Mouse (Mus musculus) neural tube, embryonic 10.5 days (tissue): ENCODE measurements at regions not wholly inside any gene's neighbourhood (a gene's known extent, or its start where the extent isn't known, plus 50 kb on each side); places are given as distances from the start of the nearest gene placed in this dataset.

Experiments
- DNase-seq: peaks from one replicate; pipeline ENCODE4 v3.0.0-alpha.2; 2017; ENCODE audit warnings: low spot score; ENCODE audit errors: extremely low spot score

DNA sequence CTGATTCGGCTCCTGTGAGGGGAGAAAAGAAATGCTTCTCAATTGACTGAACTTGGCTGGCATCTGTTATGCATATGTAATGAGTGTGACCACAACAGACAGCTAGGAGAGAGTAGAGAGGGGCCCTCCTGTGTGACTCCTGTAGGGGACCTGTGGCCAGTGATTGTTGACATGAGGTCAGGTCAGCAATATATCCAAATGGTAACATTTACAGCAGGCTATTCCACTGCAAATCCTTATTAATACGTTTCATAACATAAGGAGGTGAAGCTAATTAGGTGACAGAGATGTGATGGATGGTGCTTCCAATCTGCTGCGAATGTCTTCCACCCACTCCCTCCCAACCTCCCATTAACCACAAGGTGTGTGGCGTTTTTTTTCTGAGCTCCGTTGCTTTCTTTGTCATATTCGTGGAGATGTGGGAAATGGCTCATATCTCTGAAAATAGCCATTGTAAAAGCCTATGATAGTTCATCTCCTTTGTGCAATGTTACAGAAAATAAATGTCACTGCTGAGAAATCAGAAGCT is 309.5 kb downstream of the Irx1 start:
- no peak for DNase-seq

DNA sequence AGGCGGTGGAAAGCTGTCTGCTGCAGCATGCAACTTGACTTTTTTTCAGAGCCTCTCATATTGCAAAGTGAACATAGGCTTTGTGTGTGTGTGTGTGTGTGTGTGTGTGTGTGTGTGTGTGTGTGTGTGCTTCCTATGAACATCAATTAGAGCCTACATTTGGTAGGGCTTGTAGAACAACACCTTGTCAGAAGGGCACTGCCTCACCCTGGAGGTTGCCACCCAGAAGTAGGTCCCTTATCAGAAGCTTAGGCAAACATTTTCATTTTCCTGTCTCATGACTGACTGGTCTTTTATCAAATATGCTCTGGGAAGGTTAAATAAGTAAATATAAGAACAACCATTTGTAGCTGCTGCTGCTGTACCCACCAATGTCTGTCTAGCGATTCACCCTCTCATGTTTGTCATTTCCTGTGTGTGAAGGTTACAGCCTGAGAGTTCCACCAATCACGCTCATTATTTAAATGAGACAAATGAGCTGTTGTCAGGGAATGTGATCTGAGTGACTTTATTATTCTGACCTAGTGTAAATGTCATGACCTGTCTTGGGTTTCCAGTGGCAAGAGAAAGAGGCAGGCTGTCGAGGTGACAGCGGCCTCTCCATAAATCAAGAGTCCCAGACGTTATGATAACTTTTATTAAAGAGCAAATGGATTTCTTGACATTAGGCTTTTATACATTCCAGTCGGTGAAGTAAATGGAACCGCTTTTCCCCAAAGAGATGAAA is 310.1 kb downstream of the Irx1 start:
- no peak for DNase-seq

DNA sequence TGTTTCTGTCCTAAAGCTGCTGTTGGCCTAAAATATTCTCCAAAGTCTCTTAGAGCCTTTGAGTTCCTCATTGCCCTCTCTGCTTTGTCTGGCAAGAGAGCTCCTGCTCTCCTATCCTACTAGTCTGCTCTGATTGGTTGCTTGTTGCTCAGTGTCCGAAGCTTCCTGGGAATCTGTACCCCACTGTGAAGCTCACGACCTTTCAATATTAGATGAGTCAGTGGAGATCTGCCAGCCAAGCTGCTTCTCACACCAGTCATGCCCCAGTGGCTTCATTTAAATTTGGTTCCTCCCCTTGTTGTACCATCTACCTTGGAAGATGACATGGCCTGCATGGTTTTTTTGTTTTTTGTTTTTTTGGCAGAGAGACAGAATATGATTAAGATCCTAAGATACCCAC is 313.6 kb downstream of the Irx1 start:
- DNase-seq = no peak

DNA sequence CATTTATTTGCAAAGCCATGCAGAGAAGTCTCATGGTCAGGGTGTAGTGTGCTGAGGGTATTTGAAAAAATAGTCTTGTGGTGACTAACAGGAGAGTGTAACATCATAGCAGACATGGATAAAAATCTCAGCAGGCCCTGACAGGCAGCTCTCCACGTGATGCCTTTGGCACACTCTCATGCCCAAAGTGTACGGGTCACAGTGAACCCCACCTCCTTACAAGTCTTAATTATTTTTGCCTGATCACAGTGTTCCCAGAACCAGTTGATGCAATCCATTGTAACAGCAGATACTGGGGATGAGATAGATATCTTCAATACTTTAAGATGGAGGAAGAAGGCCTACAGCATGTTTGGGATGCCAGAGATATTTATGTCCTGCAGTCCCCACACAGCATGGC is 314.5 kb downstream of the Irx1 start:
- no peak for DNase-seq

DNA sequence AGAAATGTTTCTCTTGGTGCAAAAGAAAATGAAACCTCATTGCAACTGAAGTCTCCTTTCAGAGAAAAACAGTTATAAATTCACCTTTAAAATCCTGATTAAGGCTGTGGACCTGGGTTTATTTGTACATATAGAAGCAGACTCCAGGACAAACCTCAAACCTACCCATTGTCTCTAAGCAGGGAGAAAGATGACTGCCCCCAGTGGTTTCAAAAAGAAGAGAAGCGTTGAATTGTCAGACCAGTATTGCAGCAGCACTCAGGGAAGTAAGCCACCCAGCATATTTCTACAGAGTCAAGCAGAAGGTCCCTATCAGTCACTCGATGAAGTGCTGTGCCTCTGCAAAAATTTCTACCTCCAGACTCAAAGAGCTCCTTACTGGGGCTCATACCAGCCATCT is 332.1 kb downstream of the Irx1 start:
- no peak for DNase-seq

DNA sequence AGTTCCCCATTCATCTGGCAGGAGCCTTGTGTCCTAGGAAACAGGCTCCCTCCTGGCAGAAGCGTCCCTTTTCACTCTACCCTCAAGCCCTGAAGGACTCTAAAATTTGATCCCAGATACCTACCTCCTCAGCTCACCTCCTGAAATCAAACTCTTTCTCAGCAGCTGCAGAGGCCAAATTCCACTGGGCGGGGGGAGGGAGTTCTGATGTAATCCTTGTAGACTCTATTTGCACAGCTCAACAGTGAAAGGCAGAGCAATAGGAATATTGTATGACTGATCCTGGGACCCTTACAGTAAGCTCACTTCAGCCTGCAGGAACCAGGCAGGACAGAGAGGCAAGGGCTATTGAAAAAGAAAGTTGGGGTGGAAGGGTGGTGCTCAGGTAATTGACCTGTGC is 346.3 kb downstream of the Irx1 start:
- DNase-seq = no peak

DNA sequence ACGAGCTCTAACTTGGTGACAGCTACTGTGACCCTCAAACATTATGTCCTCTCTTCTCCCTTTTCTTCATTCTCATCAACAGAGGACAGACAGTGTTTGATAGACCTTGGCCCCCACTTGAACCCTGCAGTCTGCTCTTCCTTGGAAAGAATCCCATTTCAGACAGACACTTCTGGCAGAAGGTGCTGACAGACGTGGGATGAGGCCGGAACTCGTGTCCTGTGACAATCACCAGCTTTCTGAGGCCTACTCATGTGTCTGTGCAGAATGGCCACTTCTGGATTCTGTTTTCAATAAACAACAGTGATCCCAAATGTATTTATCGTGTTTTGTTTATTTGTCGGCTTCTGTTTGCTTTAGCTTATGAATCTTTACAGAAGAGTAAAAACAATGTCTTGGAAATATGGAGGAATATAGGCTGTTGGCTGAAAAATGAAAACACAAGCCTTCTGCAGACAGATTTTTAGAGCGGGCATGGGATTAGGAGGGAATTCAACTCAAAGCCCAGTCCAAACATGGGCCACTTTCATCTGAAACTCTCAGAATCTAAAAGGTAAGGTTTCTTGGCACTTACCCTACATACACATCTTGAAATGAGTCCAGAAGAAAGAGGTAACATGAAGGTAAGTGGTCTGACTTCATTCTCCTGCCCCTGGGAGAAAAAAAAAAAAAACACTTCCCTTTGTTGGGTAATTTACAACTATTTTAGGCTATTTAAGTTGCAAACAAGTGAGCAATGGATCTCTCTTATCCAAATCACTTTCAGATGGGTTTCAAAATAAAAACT is 350.9 kb downstream of the Irx1 start:
- no peak for DNase-seq

DNA sequence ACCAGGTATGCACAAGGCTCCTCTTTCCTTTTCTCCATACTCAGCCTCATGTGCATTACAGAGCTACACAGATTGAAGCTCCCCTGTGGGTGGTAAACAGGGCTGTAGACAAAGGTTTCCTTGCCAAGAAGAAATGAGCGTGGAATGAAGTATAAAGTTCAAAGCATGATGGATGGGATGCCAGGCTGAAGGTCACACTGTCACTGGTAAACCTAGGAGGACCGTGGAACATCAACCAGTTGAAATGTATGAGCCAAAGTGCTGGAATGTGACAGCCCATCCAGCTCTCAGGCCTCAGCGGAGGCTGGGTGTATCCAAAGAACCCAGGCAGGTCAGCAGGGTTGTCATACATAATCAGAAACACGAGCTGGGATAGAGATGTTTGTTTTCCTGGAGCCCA is 381.0 kb downstream of the Irx1 start:
- DNase-seq = peak; percentile 22

DNA sequence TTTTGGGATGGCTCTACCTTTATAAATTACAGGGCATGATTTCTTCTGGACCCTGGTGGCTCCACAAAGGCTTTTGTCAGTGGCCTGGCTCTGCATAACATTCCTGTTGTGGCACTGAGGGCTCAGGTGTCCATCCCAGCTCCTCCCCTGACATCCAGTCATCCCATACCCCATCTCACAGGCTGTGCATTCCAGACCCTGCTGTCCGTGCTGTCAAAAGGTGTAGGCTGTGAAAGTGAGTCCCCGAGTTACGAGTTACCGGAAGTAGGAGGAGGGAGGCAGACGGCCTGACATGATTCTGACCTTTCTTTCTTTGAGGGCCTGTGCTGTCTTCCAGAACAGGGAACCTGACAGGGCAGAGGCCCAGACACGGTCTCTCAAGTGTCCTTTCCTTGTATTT is 397.6 kb downstream of the Irx1 start:
- no peak for DNase-seq

DNA sequence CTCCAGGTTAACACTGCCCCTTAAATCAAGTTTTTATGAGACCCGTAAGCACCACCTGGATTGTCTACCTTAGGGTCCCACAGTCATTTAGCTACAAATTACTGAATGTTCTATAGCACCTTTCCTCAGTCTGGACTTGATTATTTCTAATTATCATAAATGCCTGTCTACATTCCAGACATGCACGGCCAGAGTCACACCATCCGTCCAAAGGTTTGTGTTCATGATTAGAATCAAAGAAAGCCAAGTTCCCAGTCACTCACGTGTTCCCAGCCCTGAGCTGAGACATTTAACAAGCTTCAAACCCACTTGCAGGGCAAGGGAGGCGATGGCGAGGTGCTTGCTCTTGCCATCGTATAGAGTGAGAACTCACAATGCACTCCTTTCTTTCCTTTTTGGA is 398.1 kb downstream of the Irx1 start:
- no peak for DNase-seq

DNA sequence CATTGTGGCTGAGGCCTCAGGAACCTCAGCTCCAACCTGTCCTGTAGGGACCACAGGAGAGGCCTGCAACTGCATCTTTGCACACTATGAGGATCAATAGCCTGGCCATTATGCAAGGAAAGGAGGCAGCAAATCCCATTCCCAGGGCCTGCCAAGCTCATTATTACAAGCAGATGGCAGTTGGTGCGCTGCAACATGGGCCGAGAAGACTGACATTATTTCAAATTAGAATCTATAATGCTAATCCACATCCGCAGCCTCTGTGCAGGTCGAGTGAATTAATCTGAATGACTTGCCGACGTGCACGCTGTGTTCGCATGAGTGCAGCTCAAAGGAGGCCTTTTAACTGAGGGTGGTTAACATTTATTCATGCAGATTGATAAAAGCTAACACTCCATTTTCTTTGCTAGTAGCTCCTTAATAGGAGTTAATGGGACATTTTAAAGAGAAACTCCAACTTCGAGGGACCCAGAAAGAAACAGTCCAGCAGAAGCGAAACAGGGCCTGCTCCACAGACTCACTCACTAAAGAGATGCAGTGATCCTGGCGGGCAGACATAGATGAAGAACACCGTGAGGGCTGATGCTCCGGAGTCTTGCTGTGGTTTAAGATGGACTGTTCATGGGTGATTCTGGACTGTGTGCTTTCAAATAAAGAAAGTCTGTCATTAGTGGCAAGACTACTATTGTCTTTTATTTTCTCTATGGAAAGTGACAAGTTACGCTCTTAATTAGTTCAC is 404.9 kb downstream of the Irx1 start:
- no peak for DNase-seq

DNA sequence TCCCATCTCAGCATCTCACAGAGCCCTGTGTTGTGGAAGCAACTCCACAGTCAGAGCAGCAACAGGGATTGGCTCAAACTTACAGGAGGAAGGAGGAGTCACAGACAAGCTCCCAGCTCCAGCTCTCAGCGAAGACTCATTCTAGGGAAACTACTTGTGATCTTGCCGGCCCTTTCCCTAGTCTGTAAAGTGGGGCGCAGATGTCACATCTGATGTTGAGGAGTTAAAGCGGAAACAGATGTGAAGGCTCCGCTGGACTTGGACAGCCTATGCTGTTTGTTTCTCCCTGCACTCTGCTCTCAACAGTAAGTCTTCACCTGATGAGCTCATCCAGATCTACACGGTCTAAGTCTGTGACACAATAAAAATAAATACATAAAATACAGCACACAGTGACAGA is 408.1 kb downstream of the Irx1 start:
- no peak for DNase-seq

DNA sequence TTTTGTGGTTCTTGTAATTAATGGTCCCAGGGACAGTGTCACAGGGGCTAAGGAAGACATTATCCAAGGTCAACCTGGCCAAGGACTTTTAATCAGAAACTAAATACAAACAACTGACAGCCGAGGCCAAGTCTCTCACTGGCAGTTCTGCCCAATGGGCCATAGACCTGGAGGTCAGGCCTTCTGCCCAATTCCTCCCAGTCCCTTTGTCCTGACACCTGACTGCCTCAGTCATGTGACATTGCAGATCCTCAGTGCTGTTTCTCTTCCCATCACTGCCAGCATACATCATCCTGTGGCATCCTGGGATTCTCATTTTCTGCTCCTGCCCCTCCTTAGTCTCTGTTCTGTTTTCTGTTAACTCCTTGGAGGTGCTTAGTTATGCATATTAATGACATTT is 413.4 kb downstream of the Irx1 start:
- no peak for DNase-seq

DNA sequence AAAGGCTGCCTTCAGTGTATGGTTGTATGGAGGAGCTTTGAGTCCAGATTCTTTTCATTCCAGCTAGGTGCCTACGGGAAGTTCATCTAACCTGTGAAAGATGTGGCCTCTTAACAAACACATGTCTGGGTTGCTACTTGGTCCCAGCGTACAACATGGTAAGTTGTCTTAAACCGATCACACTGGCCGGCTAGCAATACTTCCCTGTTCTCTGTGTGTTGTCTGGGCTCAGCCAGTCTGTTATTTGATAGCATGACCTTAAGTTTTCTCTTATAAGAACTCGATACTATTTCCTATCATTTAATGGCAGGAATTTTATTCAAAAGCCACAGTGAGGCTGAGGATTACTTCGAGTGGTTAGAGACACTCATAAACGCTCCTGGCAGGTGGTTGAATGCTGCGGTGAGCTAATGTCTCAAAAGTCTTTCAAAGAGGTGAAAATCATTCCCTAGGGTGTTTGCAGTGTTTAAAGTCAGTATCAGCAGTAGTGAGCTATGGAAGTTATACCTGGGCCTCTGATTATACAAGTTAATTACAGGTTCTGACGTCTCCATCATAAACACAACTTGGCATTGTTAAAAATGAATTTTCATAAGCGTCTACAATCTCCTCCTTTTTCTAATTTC is 414.2 kb downstream of the Irx1 start:
- DNase-seq = no peak

DNA sequence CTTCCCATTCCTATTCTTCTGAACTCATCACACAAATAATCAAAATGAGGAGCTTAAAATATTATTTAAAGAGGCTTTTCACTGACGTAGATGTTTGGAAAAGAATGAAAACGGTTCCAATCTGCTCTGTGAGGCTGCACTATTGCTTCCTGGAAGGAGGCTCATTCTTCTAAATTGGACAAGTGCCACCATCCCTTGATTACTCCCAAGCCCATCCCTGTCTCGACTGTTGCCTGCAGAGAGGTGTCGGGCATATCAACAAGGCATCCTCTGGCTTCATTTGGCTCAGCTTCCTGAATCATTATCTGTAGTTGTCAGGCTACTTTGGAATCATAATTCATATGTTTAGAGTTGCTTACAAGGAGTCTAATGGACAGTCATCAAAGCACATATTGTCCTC is 425.3 kb downstream of the Irx1 start:
- no peak for DNase-seq

DNA sequence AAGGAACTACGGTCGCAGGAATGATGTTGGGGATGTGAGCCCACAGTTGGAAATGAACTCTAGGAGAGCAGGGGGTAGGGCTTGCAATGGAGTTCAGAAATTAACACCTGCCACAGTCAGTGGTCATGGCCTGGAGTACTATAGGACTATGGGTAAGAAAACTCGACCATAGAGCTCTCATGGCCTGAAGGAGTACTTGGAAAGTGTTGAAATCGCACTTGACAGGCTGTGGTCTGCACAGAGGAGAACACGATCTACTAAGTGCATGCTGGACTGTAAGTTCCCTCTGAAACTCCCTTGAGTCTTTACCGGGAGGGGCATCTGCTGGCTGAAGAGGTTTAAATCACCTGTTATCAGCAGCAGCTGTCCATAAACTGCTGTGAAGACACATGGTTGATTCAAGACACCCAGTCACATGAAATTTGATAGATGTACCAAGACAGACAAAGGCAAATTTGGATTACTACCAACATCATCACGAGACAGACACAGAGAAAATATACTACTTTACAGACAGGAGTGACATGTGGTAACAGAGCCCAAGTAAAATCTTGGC is 430.6 kb downstream of the Irx1 start:
- no peak for DNase-seq

DNA sequence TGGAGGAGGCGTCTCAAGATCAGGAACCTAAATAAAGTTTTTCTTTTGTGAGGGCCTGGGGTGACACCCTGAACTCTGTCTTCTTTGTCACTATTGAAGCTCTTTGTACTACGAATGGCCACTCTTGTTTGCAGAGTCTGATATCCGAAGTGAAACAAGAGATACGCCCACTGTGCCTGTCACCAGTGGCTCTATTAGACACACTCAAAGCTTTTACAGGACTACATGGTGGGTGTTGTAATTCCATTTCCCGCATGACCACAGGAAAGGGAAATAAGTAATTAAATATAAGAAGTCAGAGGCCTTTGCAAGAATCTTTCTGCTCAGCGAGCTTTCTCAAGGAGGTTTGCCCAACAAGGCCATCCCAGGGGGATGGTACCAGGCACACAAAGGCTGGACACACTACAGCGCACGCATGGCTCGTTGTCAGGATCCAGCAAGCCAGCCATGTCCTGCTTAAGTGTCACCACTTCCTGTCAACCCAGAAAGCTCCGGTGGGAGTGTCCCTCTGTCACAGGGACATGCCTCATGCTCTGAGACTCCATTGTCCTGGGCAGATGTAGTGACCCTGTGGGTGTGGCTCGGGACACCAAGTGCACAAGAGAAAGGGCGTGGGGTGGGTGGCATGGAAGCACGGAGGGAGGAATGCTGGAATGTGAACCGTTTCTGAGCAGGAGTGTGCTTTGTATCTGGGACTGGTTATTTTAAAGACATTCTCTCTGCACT is 434.0 kb downstream of the Irx1 start:
- DNase-seq = no peak

DNA sequence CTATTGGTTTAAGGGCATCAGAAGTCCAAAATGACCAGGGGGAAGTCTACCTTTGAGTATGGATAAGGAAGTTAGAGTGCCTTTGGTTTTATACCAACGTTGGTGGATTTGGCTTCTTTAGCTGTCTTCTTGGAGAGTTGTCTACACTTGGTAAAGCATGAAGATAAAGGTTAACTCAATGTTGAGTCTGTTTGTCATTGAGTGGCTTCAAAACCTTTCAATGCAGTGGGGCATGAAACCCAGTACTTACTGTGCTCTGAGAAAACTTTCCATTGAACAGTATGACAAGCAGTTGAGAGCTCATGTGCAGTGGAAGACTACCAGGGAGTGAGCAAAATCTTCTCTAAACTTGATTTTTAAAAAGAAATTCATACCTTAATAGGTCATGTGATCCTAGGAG is 445.7 kb downstream of the Irx1 start:
- DNase-seq = no peak

DNA sequence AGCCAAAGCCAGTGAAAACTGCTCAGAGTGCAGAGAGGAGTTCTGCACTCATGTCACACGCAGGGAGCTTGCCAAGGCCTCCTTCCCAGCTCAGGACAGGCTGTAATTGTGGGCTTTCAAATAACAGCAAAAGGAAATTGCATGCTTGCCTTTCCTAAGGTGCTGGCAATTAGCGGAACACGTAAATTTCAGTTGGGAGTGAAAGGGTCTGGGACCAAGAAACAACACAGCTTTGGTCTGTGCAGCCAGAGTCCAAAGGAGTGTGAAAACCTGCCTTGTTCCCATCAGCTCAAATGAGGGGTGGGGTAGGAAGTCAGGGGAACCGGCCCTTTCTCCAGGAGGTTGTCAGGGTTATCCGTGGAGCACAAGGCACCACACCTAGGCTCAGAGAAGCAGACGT is 450.3 kb downstream of the Irx1 start:
- DNase-seq = no peak

DNA sequence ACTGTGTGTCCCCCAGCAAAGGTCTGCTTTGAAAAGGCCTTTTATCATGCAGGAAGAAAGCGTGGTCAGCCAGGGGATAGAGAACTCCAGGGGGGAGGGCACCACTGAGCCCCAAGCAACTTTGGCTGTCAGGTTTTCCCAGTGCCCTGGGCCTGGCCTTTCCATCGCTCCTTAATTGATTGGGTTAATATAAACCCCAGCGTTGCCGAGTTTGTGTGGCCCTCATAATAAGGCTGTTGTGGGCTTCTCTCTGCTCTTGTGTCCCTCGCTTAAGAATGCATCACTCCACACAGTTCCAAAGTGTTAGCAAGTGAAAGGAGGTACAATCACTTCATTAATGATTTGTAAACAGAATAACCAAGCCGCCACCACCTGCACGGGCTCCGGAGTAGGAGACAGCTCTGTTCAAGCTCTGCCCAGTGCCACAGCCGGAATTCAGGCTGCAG is 455.5 kb downstream of the Irx1 start:
- DNase-seq = no peak
